Mouse (Mus musculus) liver, postnatal 0 days (tissue): ENCODE measurements around the gene C77080.

Source experiments
- CTCF ChIP-seq: sonication (generic); IDR thresholded peaks from 2 replicates; pipeline ENCODE4 v1.5.1; 2016; ENCODE audit warnings: antibody characterized with exemption, low read depth
- EP300 ChIP-seq: IDR thresholded peaks from 2 replicates; pipeline ENCODE4 v1.6.1; 2016; ENCODE audit warnings: antibody characterized with exemption, low read depth, mild to moderate bottlenecking

- TF ChIP-seq CTCF (no peak), EP300 (peak; percentile 88)
These were observed 26.7 kb downstream of the C77080 start for GRCm38 (mm10) chr4:129234488-129234887.
